Mouse (Mus musculus) E14TG2a.4 (cell line): ENCODE results near the gene Camsap3.

ENCODE experiments used
- H3K27me3 ChIP-seq: 2 replicates; pipeline ENCODE4 v1.6.1; 2014; ENCODE audit warnings: low read length, control low read depth; ENCODE audit not compliant: insufficient read depth
- H3K36me3 ChIP-seq: 2 replicates; pipeline ENCODE4 v1.6.1; 2014; ENCODE audit warnings: low read length, control low read depth; ENCODE audit not compliant: insufficient read depth
- H3K4me1 ChIP-seq: replicated peaks from 2 replicates; pipeline ENCODE4 v1.6.1; 2014; ENCODE audit warnings: low read depth, low read length, control low read depth
- H3K4me3 ChIP-seq: replicated peaks from 2 replicates; pipeline ENCODE4 v1.5.1; 2014; ENCODE audit warnings: mild to moderate bottlenecking, low read length
- H3K9me3 ChIP-seq: 2 replicates; pipeline ENCODE4 v1.6.1; 2014; ENCODE audit warnings: low read length, control low read depth
- CTCF ChIP-seq: conservative IDR thresholded peaks from 2 replicates; pipeline ENCODE4 v1.5.1; 2014; ENCODE audit warnings: low read length
- NANOG ChIP-seq: IDR thresholded peaks from 2 replicates; pipeline ENCODE4 v1.6.1; 2014; ENCODE audit warnings: borderline replicate concordance, low read length, mixed read lengths
- POU5F1 ChIP-seq: IDR thresholded peaks from 2 replicates; pipeline ENCODE4 v1.6.1; 2014; ENCODE audit warnings: low read length, borderline replicate concordance

The Camsap3 gene

DNA sequence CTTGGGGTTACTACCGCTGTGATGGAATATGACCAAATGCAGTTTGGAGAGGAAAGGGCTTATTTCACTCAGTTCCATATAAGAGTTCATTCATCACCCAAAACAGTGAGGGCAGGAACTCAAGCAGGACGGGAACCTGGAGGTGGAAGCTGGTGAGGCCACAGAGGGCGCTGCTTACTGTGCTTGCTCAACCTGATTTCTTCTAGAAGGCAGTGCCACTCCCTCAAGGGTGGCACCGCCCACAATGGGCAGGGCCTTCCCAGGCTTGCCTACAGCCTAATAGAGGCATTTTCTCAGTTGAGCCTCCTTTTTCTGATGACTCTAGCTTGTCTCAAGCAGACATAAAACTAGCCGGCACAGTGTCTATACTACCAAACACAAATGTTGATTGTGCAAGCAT lies 58.7 kb downstream of the Camsap3 start:
- Histone ChIP-seq H3K9me3 (no peaks in the 10 kb centered on the region), H3K27me3 (no peaks in the 10 kb centered on the region), H3K36me3 (peaks cover 23% of the 10 kb centered on the region), H3K4me1 (peaks cover 51% of the 10 kb centered on the region), H3K4me3 (peak overlapping the region; percentile 41)
- no peak for TF ChIP-seq NANOG
- TF ChIP-seq CTCF: no peak
- no peak for TF ChIP-seq POU5F1

DNA sequence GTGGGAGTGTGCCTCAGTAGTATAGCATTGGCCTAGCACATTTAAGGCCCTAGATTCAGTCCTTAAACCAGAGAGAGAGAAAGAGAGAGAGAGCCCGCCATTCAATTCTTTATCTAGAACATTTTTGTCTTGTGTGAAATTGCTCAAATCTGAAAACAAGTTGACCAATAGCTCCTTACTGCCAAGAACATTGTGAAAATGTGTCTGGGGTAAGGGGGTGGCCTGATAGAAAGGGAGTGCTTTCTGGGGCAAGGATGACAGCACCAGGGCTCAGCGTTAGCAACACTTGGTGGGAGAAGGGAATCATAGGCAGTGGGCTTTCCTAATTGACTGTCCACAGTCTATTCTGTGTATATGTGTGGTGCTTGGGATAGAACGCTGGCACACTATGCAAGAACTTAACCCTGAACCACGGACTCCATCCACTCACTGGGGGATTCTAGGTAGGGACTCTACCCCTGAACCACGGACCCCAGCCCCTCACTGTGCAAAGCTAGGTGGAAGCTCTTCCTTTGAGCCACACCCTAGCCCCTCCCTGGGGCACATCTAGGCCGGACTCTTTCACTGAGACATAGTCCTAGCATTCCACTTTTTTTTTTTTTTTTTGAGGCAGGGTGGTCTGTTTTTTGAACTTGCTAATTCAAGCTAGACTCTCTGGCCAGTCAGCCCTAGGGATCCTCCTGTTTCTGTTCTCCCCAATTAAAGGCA lies 59.9 kb downstream of the Camsap3 start:
- peaks cover 11% of the 10 kb centered on the region for H3K36me3 ChIP-seq
- H3K27me3 ChIP-seq: no peaks in the 10 kb centered on the region
- H3K9me3 ChIP-seq: no peaks in the 10 kb centered on the region
- H3K4me3 ChIP-seq: no peak overlapping the region
- H3K4me1 ChIP-seq: peaks cover 51% of the 10 kb centered on the region
- no peak for TF ChIP-seq NANOG

DNA sequence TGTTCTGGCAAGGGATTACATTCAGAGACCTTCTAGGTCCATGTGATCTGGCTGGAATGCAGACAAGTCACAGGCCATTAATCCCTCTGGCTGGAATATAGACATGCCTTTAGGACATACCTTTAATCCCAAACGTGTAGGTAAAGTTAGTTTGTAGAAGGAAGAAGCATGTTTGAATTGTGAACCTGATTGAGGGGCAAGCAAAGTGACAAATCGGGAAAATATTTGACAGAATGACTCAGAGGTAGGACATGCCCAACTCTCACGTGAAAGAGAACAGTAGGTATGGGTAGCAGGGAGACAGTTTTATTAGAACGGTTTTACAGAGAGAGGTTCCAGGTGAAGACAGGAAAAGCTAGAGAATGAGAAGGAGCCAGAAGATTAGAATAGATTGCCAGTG lies 60.5 kb downstream of the Camsap3 start:
- Histone ChIP-seq H3K4me1 (peaks cover 51% of the 10 kb centered on the region), H3K9me3 (no peaks in the 10 kb centered on the region), H3K36me3 (peaks cover 6% of the 10 kb centered on the region), H3K4me3 (no peak overlapping the region), H3K27me3 (no peaks in the 10 kb centered on the region)
- TF ChIP-seq CTCF: no peak
- TF ChIP-seq POU5F1: no peak

DNA sequence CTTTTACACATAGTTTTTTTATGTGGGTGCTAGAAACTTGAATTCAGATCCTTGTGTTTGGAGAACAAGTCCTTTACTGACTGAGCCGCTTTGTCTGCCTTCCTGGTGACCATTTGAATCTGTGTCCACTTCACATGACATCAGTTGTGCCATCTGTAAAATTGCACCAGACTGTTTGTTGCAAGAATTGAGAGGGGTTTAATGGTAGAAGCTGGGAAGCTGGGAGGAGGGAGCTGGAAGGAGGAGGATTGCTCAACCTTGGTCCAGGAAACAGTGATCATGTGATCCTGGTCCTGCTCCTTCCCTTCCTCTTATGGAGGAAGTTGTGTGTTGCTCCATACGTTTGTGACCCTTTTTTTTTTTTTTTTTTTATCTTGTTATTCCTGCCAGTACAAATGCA lies 61.2 kb downstream of the Camsap3 start:
- Histone ChIP-seq H3K4me3 (no peak overlapping the region), H3K36me3 (no peaks in the 10 kb centered on the region)

DNA sequence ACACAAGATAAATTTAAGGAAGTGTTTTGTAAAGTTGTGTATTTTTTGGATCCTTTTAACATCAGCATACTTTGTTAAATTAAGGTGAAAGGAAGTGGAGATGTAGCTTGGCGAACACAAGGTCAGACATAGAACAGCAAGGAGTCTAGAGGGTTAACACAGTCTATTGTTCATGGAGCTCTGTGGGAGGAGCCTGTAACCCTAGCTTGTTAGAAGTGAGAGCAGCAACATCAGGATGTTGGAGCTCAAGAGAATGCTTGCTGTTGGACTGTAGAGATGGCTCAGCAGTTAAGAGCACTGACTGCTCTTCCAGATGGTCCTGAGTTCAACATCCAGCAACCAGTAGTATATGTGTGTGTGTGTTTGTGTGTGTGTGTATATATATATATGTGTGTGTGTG lies 61.9 kb downstream of the Camsap3 start:
- Histone ChIP-seq H3K9me3 (no peaks in the 10 kb centered on the region), H3K36me3 (no peaks in the 10 kb centered on the region), H3K4me3 (no peak overlapping the region), H3K27me3 (no peaks in the 10 kb centered on the region), H3K4me1 (peaks cover 53% of the 10 kb centered on the region)
- TF ChIP-seq NANOG (no peak), POU5F1 (no peak)

More for the DNA sequence above, 61.2 kb downstream of the Camsap3 start:
- peaks cover 51% of the 10 kb centered on the region for H3K4me1 ChIP-seq
- no peaks in the 10 kb centered on the region for H3K9me3 ChIP-seq
- H3K27me3 ChIP-seq: no peaks in the 10 kb centered on the region
- TF ChIP-seq POU5F1 (no peak), CTCF (no peak), NANOG (no peak)

DNA sequence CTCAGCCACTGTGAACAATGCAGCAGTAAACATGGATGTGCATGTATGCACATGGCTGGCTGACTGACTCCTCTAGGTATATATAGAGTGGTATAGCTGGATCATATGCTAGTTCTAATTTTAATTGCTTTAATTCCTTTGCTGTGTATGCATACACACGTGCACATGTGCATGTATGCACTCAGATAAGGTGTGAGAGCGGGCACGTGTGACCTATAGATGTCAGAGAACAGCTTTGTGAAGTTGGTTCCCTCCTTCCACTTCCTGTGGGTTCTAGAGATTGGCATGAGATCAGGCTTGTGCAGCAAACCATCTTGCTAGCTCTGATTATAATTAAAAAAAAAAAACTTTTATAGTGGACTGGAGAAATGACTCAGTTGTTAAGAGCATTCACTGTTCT lies 65.8 kb downstream of the Camsap3 start:
- no peaks in the 10 kb centered on the region for H3K36me3 ChIP-seq
- no peaks in the 10 kb centered on the region for H3K27me3 ChIP-seq
- H3K4me1 ChIP-seq: peaks cover 51% of the 10 kb centered on the region
- H3K9me3 ChIP-seq: no peaks in the 10 kb centered on the region
- TF ChIP-seq POU5F1 (no peak), CTCF (no peak), NANOG (no peak)
- H3K4me3 ChIP-seq: no peak overlapping the region

DNA sequence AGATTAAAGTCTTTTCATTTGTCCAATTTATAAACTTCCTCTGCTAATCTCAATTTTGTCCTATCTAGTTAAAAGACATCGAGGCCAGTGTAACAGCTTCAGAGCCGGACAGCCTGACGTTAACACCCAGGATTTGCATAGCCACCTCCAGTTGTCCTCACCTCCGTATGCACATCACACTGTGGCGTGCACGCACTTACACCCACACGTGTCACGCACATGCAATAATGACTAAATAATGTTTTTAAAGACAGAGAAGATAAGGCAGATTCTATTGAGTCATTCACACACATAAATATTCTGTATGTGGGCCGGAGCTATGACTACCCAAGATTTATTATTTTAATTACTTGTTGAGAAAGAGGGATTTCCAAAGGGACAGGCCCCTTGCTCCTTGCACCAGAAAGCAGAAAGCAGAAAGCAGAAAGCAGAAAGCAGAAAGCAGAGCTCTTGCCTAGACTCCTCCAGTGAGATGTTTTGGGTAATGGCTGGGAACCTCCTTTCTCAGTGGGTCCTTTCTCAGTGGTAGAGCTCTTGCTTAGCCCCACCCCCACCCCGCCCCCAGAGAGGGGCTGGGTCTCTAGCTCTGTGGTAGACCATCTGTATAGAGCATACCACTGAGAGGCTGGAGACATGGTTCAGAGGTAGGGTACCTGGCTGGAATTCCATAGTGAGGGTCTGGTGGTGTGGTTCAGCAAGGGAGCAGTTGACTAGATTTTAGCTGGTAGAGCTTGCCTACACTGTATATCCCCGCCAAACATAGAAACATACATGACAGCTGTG lies 67.8 kb downstream of the Camsap3 start:
- no peaks in the 10 kb centered on the region for H3K27me3 ChIP-seq
- peaks cover 34% of the 10 kb centered on the region for H3K4me1 ChIP-seq
- H3K36me3 ChIP-seq: no peaks in the 10 kb centered on the region
- TF ChIP-seq CTCF (no peak), POU5F1 (no peak), NANOG (no peak)
- no peaks in the 10 kb centered on the region for H3K9me3 ChIP-seq
- no peak overlapping the region for H3K4me3 ChIP-seq

DNA sequence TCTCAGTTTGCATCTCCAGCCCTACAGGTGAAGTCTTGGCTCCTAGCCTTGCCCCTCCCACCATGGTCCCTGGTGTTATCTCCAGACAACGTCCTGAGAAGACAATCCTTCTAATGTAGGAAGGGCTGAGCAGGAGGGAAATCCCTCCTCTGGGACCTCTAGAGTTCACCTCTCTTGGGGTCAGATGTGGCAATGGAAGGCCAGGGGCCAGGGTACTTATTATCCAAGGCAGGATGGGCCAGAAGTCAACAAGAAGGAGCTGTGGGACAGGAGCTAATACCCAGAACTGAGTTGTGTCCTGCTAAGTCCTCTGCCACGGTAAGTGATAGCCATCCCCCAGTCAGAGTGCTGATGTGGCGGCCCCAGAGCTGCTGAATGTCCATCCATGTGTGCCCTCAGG lies 68.4 kb downstream of the Camsap3 start, which contains the start of gene Retn:
TSS of gene Retn (plus strand) at position 245 of the 400 bp plus-strand sequence.
- TF ChIP-seq POU5F1 (no peak), CTCF (no peak), NANOG (no peak)
- Histone ChIP-seq H3K9me3 (no peaks in the 10 kb centered on the region), H3K4me3 (no peak within 1 kb of the TSS), H3K27me3 (no peaks in the 10 kb centered on the region), H3K36me3 (no peaks in the 10 kb centered on the region), H3K4me1 (peaks cover 34% of the 10 kb centered on the region)
